Mouse (Mus musculus) c-Kit-positive CD71-negative TER-119-negative erythroid progenitor cells, embryonic 14.5 days (primary cell): ENCODE results near the gene Tmem177.

Source experiments
- DNase-seq: peaks from one replicate; pipeline ENCODE4 v3.0.0-alpha.2; 2013; ENCODE audit warnings: low read depth

Gene Tmem177

GRCm38 (mm10) chr1:119889347-119889746 lies 23.7 kb downstream of the Tmem177 start:
- no peak for DNase-seq

DNA sequence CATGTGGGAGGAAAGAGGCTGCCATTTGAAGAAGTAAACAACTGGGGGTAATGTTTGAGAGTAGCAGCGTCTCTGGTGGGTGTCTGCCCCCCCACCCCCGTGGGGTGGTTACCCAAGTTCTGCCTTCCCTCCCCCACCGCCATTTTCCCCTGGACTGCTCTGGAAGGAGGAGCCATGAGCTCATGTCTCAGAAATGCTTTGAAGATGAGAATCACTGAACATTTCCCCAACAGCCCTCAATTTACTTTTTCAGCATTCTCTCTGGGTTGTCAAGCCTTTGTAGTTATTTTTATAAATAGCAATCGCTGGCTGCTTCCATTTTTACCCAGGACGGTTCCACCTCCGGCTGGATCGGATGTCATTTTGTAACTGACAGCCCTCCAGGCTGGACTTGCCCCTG lies 26.7 kb downstream of the Tmem177 start:
- DNase-seq, result no peak

GRCm38 (mm10) chr1:119884272-119884671 lies 28.7 kb downstream of the Tmem177 start:
- no peak for DNase-seq

DNA sequence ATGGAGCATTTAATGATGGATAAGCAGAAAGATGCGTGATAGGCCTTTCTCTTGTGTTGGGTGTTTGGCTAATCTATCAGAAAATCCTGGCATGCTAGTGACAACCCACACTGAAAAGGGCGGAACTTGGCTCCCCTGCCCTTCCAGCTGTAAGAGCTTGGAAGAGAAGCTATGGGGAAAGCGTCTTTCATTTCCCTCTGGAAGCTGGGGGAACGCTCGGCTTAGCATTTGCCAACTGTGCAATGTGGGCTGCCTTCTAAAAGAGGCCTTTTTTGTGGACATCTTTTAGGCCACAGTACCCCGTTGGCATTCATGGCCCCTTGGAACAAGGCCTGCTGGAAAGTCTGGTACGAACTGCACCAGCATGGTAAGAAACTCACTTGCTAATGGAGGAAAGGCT lies 34.1 kb downstream of the Tmem177 start:
- no peak for DNase-seq

- no peak for DNase-seq
These were observed 35.5 kb downstream of the Tmem177 start for GRCm38 (mm10) chr1:119877469-119877868.

GRCm38 (mm10) chr1:119868395-119869161 lies 44.4 kb downstream of the Tmem177 start:
- no peak for DNase-seq

GRCm38 (mm10) chr1:119867300-119867699 lies 45.7 kb downstream of the Tmem177 start:
- DNase-seq, result no peak

DNA sequence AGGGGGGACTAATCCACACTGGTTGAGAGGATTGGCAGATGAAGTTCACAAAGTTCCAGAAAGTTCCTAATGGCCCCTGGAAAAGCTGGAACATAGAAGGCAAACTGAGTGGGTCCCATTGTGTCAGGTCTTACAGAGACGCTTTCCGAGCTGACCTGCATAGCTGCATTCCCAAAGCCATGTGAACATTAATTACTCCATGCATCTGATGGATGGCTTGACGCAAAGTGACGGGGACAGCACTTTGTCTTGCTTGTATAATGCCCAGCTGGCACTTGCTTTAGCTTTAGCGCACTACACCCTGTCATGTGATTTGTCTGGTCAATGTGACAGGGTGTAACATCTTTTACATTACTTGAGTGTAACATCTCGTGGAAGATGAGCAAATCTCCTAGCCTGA lies 47.7 kb downstream of the Tmem177 start:
- DNase-seq, result no peak

DNA sequence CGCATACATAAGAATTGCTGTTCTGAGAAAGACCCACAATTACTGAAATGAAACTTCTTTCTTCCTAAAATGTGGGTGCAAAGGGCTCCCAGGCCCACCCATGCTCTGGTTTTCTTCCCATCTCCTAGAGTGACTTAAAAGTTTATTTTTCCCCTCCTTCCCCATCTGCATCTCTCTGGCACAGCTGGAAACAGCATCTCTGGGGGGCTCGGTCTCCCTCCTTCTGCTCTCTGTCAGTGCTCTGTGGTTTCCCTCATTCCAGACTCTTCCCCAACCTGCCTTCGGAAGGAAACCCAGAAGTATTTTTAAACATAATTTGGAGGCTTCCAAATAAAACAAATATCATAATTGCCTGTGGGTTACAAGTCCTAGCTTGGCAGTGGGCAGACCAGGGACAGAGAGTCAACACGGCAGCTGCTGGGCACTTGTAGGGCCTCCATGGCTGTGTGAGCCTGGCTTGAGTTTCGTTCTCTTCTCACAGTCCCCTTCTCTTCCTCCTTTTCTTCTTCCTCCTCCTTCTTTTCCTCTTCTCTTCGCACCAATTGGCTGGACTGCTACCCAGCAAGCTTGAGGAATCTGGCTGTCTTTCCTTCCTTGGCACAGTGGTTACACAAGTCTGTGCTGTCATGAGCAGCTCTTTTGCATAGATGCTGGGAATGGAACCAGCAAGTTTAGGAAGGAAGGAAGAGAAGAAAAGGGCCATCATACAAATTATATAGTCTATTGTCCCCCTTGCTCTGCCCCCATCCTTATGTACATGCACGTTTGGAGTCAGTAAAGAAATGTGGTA lies 49.3 kb downstream of the Tmem177 start:
- no peak for DNase-seq

- DNase-seq, result no peak
These were observed 53.4 kb downstream of the Tmem177 start for GRCm38 (mm10) chr1:119859566-119859965.
